Comparison of ENCODE assay signal across 8 mouse cellular contexts in genomic region chr16:35517976-35518951, GRCm38 (mm10). TPM values are rescaled to one million over a fixed set of nuclear protein-coding genes. Genes with fewer than 3 reads are reported as not detected.
DNase-seq lines count a peak whose midpoint lies in the region; ATAC-seq and TF ChIP-seq lines count a peak whose summit lies in the region.

No protein-coding gene starts in this region.

- no peaks in the 10 kb centered on the region for H3K9me3 ChIP-seq in forebrain, embryonic 13.5 days (replicated peaks)
- no peaks in the 10 kb centered on the region for H3K9me3 ChIP-seq in forebrain, embryonic 14.5 days (replicated peaks; ENCODE audit: control insufficient read depth, low read length)
- no peaks in the 10 kb centered on the region for H3K9me3 ChIP-seq in intestine, postnatal 0 days (ENCODE audit: control insufficient read depth)
- H3K9me3 ChIP-seq in lung, embryonic 15.5 days = no peaks in the 10 kb centered on the region

- H3K36me3 ChIP-seq in forebrain, embryonic 13.5 days (ENCODE audit: poor library complexity, severe bottlenecking) = no peaks in the 10 kb centered on the region
- no peaks in the 10 kb centered on the region for H3K36me3 ChIP-seq in forebrain, embryonic 14.5 days (ENCODE audit: control insufficient read depth, insufficient read depth, low read length)
- H3K36me3 ChIP-seq in intestine, postnatal 0 days (ENCODE audit: control insufficient read depth, insufficient read depth) = no peaks in the 10 kb centered on the region
- no peaks in the 10 kb centered on the region for H3K36me3 ChIP-seq in lung, embryonic 15.5 days

- H3K27me3 ChIP-seq in forebrain, embryonic 13.5 days = no peaks in the 10 kb centered on the region
- H3K27me3 ChIP-seq in forebrain, embryonic 14.5 days (replicated peaks; ENCODE audit: control insufficient read depth, insufficient read depth, low read length) = no peaks in the 10 kb centered on the region
- H3K27me3 ChIP-seq in intestine, postnatal 0 days (replicated peaks; ENCODE audit: control insufficient read depth, insufficient read depth, low read length) = no peaks in the 10 kb centered on the region
- H3K27me3 ChIP-seq in lung, embryonic 15.5 days = no peaks in the 10 kb centered on the region

- no peak for ATAC-seq in forebrain, embryonic 13.5 days
- no peak for ATAC-seq in forebrain, embryonic 14.5 days
- ATAC-seq in intestine, postnatal 0 days = no peak
- ATAC-seq in lung, embryonic 15.5 days (ENCODE audit: borderline replicate concordance, extremely low read depth, low FRiP score, low TSS enrichment) = no peak

- H3K9ac ChIP-seq in forebrain, embryonic 13.5 days = peak overlapping the region; percentile 1; the same call in 1 of the 2 replicates
- H3K9ac ChIP-seq in forebrain, embryonic 14.5 days (ENCODE audit: low read length) = no peak overlapping the region
- no peak overlapping the region for H3K9ac ChIP-seq in intestine, postnatal 0 days (ENCODE audit: low read depth, low read length)
- H3K9ac ChIP-seq in lung, embryonic 15.5 days = no peak overlapping the region

- no peak for DNase-seq in forebrain, embryonic 14.5 days (ENCODE audit: low spot score)
- peak; percentile 39 for DNase-seq in 3T3-L1 (ENCODE audit: low read depth, low spot score)
- DNase-seq in spleen, adult 18-20 months = no peak
- DNase-seq in left cerebral cortex, adult 9 months (ENCODE audit: low spot score in 2 of 2) = no peak
- DNase-seq in testis, postnatal 10 days (ENCODE audit: low spot score) = no peak

- H3K4me3 ChIP-seq in forebrain, embryonic 13.5 days = no peak overlapping the region
- no peak overlapping the region for H3K4me3 ChIP-seq in forebrain, embryonic 14.5 days (ENCODE audit: low read depth, low read length)
- H3K4me3 ChIP-seq in intestine, postnatal 0 days (ENCODE audit: low read depth, low read length) = 0 out of 2 replicates have a peak overlapping the region, but pooled peaks have one; percentile 3
- no peak overlapping the region for H3K4me3 ChIP-seq in lung, embryonic 15.5 days

- no peak overlapping the region for H3K27ac ChIP-seq in forebrain, embryonic 13.5 days
- H3K27ac ChIP-seq in forebrain, embryonic 14.5 days (ENCODE audit: low read depth, low read length) = no peak overlapping the region
- no peak overlapping the region for H3K27ac ChIP-seq in intestine, postnatal 0 days (ENCODE audit: low read depth, low read length)
- no peak overlapping the region for H3K27ac ChIP-seq in lung, embryonic 15.5 days

- 58% methylated on average over 23 of the region's 23 CpGs for WGBS in forebrain, embryonic 13.5 days
- WGBS in forebrain, embryonic 14.5 days = 61% methylated on average over 23 of the region's 23 CpGs
- WGBS in intestine, postnatal 0 days = 31% methylated on average over 23 of the region's 23 CpGs
- WGBS in lung, embryonic 15.5 days = 41% methylated on average over 23 of the region's 23 CpGs

- no peak overlapping the region for H3K4me2 ChIP-seq in forebrain, embryonic 13.5 days
- no peak overlapping the region for H3K4me2 ChIP-seq in forebrain, embryonic 14.5 days (ENCODE audit: low read length)
- peak overlapping the region; percentile 47 for H3K4me2 ChIP-seq in intestine, postnatal 0 days (replicated peaks; ENCODE audit: low read depth)
- H3K4me2 ChIP-seq in lung, embryonic 15.5 days = 0 out of 2 replicates have a peak overlapping the region, but pooled peaks have one; percentile 8

- no peak for TF ChIP-seq CTCF in intestine, postnatal 0 days (IDR thresholded peaks at IDR 0.05; ENCODE audit: low read depth)

- H3K4me1 ChIP-seq in forebrain, embryonic 13.5 days = peaks cover 5% of the 10 kb centered on the region; the same call in 1 of the 2 replicates
- no peaks in the 10 kb centered on the region for H3K4me1 ChIP-seq in forebrain, embryonic 14.5 days (ENCODE audit: control insufficient read depth, insufficient read depth, low read length)
- 0 out of 2 replicates have a peak, but pooled peaks cover 3% of the 10 kb centered on the region for H3K4me1 ChIP-seq in intestine, postnatal 0 days (replicated peaks; ENCODE audit: control insufficient read depth, insufficient read depth, low read length)
- H3K4me1 ChIP-seq in lung, embryonic 15.5 days = peaks cover 11% of the 10 kb centered on the region; the same call in 1 of the 2 replicates

RNA-seq across cellular contexts. Expression of gene Sema5b, which starts 22.7 kb away (rescaled TPM):
- 40.8 and 41.7 TPM in 2 replicates for polyA plus RNA-seq in forebrain, embryonic 13.5 days (2015; fragmentation: Nextera tagmentation; extraction: Ambion mirVana)
- polyA plus RNA-seq in forebrain, embryonic 14.5 days (2014; fragmentation: Nextera tagmentation; extraction: Ambion mirVana) = 10.5 and 13.7 TPM in 2 replicates
- 0.90 and 0.99 TPM in 2 replicates for polyA plus RNA-seq in intestine, postnatal 0 days (2015; fragmentation: Nextera tagmentation; extraction: Ambion mirVana)
- 3.2 and 4.5 TPM in 2 replicates for polyA plus RNA-seq in lung, embryonic 15.5 days (2015; fragmentation: Nextera tagmentation; extraction: Ambion mirVana)

RNA-seq across cellular contexts. Expression of gene Pdia5, which starts 27.6 kb away (rescaled TPM):
- polyA plus RNA-seq in forebrain, embryonic 13.5 days (2015; fragmentation: Nextera tagmentation; extraction: Ambion mirVana) = 10.4 and 11.8 TPM in 2 replicates
- 5.9 and 7.2 TPM in 2 replicates for polyA plus RNA-seq in forebrain, embryonic 14.5 days (2014; fragmentation: Nextera tagmentation; extraction: Ambion mirVana)
- 19.6 and 24.4 TPM in 2 replicates for polyA plus RNA-seq in intestine, postnatal 0 days (2015; fragmentation: Nextera tagmentation; extraction: Ambion mirVana)
- polyA plus RNA-seq in lung, embryonic 15.5 days (2015; fragmentation: Nextera tagmentation; extraction: Ambion mirVana) = 42.9 and 43.1 TPM in 2 replicates

Comparison
In these comparisons a context has a peak if more than half of its experiments do, and no peak if none do; other contexts are left out.
1. H3K4me2 ChIP-seq: peak in intestine, postnatal 0 days (single experiment) and lung, embryonic 15.5 days (single experiment); none in forebrain, embryonic 13.5 days (single experiment) and forebrain, embryonic 14.5 days (single experiment).